Mouse (Mus musculus) E14TG2a.4 (cell line): ENCODE data around the gene Miga2.

Experiments
- H3K27me3 ChIP-seq: 2 replicates; pipeline ENCODE4 v1.6.1; 2014; ENCODE audit warnings: low read length, control low read depth; ENCODE audit not compliant: insufficient read depth
- H3K36me3 ChIP-seq: 2 replicates; pipeline ENCODE4 v1.6.1; 2014; ENCODE audit warnings: low read length, control low read depth; ENCODE audit not compliant: insufficient read depth
- H3K4me1 ChIP-seq: replicated peaks from 2 replicates; pipeline ENCODE4 v1.6.1; 2014; ENCODE audit warnings: low read depth, low read length, control low read depth
- H3K4me3 ChIP-seq: replicated peaks from 2 replicates; pipeline ENCODE4 v1.5.1; 2014; ENCODE audit warnings: mild to moderate bottlenecking, low read length
- H3K9me3 ChIP-seq: 2 replicates; pipeline ENCODE4 v1.6.1; 2014; ENCODE audit warnings: low read length, control low read depth
- CTCF ChIP-seq: conservative IDR thresholded peaks from 2 replicates; pipeline ENCODE4 v1.5.1; 2014; ENCODE audit warnings: low read length
- NANOG ChIP-seq: IDR thresholded peaks from 2 replicates; pipeline ENCODE4 v1.6.1; 2014; ENCODE audit warnings: borderline replicate concordance, low read length, mixed read lengths
- POU5F1 ChIP-seq: IDR thresholded peaks from 2 replicates; pipeline ENCODE4 v1.6.1; 2014; ENCODE audit warnings: low read length, borderline replicate concordance

Miga2 gene

DNA sequence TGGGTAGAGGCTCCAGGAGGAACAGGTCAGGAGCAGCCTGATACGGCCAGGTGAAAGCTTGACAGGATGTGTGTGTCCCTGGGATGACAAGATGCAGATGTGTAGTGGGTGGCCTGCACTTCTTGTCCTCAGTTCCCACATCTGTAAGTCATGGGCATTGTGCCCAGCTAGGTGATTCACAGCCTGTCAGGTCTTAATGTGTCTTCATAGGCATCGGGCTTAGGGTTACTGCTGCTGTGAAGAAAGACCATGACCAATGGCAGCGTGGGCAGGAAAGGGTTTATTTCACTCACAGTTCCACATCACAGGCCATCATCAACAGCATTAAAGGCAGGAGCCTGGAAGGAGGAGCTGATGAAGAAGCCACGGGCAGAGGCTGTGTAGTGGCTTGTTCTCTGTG, 21.6 kb downstream of the Miga2 start:
- no peaks in the 10 kb centered on the region for H3K9me3 ChIP-seq
- H3K4me1 ChIP-seq = peaks cover 9% of the 10 kb centered on the region
- peaks cover 52% of the 10 kb centered on the region for H3K36me3 ChIP-seq
- no peak overlapping the region for H3K4me3 ChIP-seq
- TF ChIP-seq CTCF (no peak), NANOG (no peak), POU5F1 (no peak)
- H3K27me3 ChIP-seq = no peaks in the 10 kb centered on the region

DNA sequence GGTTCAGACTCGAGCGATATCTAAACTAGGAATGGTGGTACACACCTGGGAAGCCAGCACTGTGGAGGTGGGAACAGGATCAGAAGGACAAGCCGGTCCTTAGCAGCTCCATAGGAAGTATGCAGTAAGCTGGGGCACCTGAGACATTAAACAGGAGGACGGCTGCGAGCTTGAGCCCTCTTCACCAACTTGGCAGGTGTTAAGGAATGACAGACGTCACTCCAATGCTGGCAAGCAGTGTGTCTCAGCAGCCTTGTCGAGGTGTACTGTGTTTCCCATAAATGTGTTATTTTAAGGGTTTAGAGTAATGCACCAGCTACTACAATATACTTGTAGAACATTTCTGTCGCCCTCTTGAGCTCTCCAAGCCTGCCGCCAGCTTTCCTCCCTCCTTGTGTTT, 22.9 kb downstream of the Miga2 start:
- Histone ChIP-seq H3K36me3 (peaks cover 40% of the 10 kb centered on the region), H3K27me3 (no peaks in the 10 kb centered on the region), H3K4me1 (peaks cover 21% of the 10 kb centered on the region), H3K9me3 (no peaks in the 10 kb centered on the region), H3K4me3 (no peak overlapping the region)
- no peak for TF ChIP-seq CTCF
- no peak for TF ChIP-seq NANOG
- TF ChIP-seq POU5F1 = no peak

DNA sequence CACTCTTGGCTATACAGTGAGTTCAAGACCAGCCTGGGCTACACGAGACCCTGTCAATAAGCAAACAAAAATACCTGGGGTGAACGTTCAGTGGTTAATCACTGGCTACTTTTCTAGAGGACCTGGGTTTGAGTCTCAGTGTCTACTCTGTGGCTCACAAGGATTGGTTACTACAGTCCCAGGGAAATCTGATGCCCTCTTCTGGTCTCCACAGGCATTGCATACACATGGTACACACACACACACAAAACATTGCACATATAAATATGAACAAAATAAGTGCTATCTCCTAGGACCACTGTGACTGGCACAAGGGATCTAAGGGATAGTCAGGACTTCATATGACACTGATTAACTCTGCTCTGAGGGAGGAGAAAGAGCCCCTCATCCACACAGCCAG, 25.0 kb downstream of the Miga2 start:
- Histone ChIP-seq H3K4me3 (no peak overlapping the region), H3K9me3 (no peaks in the 10 kb centered on the region), H3K36me3 (peaks cover 24% of the 10 kb centered on the region), H3K27me3 (no peaks in the 10 kb centered on the region), H3K4me1 (peaks cover 35% of the 10 kb centered on the region)
- TF ChIP-seq NANOG (no peak), CTCF (peak; percentile 66), POU5F1 (no peak)

DNA sequence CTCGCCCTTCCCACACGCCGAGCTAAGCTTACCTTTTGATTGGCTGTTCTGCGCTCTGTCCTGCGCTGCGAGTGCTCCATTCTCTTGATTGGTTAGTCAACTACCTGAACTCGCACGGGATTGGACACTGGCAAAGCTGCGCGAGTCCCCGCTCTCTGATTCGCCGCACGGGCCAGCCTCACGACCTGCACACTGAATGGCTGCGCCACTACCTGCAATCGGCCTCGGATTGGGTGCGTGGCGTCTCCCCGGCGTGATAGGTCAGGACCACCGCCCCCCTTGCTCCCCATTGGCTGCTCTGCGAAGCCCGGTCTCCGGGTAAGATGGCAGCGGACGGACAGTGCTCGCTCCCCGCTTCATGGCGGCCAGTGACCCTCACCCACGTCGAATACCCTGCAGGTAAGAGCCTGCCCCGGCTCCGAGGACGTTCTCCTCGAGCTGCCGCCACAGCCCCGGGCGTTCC, 28.1 kb downstream of the Miga2 start, which contains the start of gene Dolpp1:
Dolpp1 (plus strand) TSS at position 141 of the 463 bp plus-strand sequence.
- TF ChIP-seq NANOG (no peak), CTCF (no peak), POU5F1 (no peak)
- H3K4me1 ChIP-seq = peaks cover 64% of the 10 kb centered on the region
- no peaks in the 10 kb centered on the region for H3K27me3 ChIP-seq
- H3K9me3 ChIP-seq = no peaks in the 10 kb centered on the region
- H3K4me3 ChIP-seq = peak within 1 kb of the TSS; percentile 94
- peaks cover 35% of the 10 kb centered on the region for H3K36me3 ChIP-seq

DNA sequence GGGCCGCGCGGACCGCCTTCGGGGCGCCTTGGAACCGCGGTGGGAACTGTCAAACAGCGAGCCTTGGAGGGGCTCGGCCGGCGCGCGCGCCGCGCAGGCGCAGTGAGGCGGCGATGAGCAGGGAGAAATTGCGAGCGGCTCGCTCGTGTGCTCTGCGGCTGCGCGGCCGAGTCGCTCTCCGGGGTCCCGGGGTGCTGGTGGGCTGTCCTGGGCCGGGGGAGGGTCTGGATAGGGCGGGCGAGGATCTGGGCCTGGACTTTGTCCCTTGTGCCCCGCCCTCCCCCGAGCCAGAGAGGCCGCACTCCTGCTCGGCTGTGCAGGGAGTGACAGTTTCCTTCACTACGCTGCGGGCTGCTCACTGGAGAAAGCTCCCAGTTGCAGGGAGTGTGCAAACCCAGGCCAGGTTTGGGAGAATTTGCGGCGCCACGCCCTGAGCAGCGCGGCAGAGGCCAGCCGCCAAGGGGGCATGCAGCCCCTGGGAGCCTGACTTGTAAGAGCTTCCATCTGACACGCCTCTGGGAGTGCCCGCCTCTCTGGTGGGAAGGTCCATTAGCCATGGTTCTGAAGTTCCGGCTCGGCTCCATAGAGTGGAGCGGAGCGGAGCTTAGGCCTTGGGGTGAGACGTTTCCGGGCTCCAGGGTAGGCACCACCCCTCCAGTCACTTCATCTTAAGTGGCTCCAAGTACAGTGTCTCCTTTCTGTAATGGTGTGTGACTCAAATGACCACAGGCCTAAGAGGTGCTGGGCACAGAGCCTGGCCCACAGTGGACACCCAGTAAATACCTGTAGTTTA, 28.7 kb downstream of the Miga2 start:
- Histone ChIP-seq H3K4me1 (peaks cover 70% of the 10 kb centered on the region), H3K36me3 (peaks cover 41% of the 10 kb centered on the region), H3K9me3 (no peaks in the 10 kb centered on the region), H3K4me3 (peak overlapping the region; percentile 94), H3K27me3 (no peaks in the 10 kb centered on the region)
- TF ChIP-seq NANOG = no peak

DNA sequence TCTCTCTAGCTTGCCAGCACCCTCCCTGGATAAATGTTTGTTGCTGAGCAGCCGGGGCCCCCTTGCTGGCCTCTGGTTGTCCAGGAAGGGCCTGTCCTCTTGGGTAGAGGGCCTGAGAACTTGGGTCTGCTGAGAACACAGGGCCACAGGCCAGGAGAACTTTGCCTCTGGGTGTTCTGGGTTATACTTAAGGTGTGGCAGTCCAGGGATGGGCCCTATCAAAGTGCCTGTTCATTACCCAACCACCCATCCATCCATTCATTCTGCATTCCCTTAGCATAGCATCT, 29.3 kb downstream of the Miga2 start:
- no peak for TF ChIP-seq NANOG
- TF ChIP-seq POU5F1 = no peak
- no peak for TF ChIP-seq CTCF
- Histone ChIP-seq H3K9me3 (no peaks in the 10 kb centered on the region), H3K36me3 (peaks cover 47% of the 10 kb centered on the region), H3K27me3 (no peaks in the 10 kb centered on the region), H3K4me1 (peaks cover 75% of the 10 kb centered on the region), H3K4me3 (peak overlapping the region; percentile 94)

DNA sequence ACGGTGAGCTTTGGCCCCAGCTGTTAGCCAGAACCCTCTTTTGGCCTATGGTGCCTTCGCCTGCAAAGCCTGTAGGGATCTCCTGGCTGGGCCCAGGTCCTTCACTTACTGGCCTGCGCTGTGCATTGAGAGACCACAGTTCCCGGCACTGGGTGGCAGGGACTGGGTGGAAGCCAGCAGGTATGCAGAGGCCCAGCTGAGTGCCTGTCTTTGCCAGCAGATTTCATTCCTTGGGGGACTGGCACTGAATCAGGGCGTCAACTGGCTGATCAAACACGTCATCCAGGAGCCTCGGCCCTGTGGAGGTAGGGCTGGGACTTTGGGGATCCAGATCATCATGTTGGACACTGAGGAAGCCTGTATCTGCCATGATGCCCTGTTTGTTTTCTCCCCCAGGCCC, 31.7 kb downstream of the Miga2 start:
- Histone ChIP-seq H3K4me1 (peaks cover 89% of the 10 kb centered on the region), H3K36me3 (peaks cover 63% of the 10 kb centered on the region), H3K4me3 (peak overlapping the region; percentile 30; the same call in 1 of the 2 replicates), H3K9me3 (no peaks in the 10 kb centered on the region), H3K27me3 (no peaks in the 10 kb centered on the region)
- TF ChIP-seq NANOG (no peak), CTCF (no peak), POU5F1 (no peak)

DNA sequence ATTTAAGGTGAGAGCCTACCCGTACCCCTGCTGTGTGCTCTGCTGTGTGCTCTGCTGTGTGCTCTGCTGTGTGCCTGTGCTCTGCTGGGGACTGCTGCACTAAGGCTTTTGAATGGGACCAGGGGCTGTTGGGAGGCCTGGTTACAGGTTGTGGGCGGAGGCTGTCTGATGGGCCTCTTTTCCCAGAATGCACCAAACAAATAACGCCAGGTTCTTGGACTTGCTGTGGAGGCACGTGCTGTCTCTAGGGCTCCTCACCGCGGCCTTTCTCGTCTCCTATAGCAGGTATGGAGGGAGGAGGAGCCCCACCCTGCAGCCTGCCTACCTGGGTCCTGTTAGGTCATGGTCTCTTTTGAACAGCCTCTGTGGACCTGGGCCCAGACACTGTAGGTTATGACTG, 32.2 kb downstream of the Miga2 start:
- H3K4me3 ChIP-seq = peak overlapping the region; percentile 30
- H3K4me1 ChIP-seq = peaks cover 89% of the 10 kb centered on the region
- TF ChIP-seq POU5F1 (no peak), CTCF (no peak), NANOG (no peak)
- H3K36me3 ChIP-seq = peaks cover 68% of the 10 kb centered on the region
- no peaks in the 10 kb centered on the region for H3K9me3 ChIP-seq
- H3K27me3 ChIP-seq = no peaks in the 10 kb centered on the region
